Mouse (Mus musculus) myocyte (in vitro differentiated cells): ENCODE results near the gene Sipa1. TPM values are rescaled to one million over a fixed set of nuclear protein-coding genes. Genes with fewer than 3 reads are reported as not detected.

Experiments
- H3K27me3 ChIP-seq: one replicate; pipeline ENCODE4 v1.6.1; 2011; ENCODE audit not compliant: control insufficient read depth, insufficient read depth, insufficient read length
- H3K36me3 ChIP-seq: one replicate; pipeline ENCODE4 v1.6.1; 2011; ENCODE audit not compliant: control insufficient read depth, insufficient read depth
- H3K4me2 ChIP-seq: one replicate; pipeline ENCODE4 v1.6.1; 2011; ENCODE audit warnings: low read depth, control low read depth
- H3K4me3 ChIP-seq: one replicate; pipeline ENCODE4 v1.5.1; 2011; ENCODE audit warnings: mild to moderate bottlenecking, control low read depth, moderate library complexity
- H3K79me2 ChIP-seq: one replicate; pipeline ENCODE4 v1.6.1; 2011; ENCODE audit not compliant: control insufficient read depth, insufficient read depth
- H3ac ChIP-seq: one replicate; pipeline ENCODE4 v1.6.1; 2011; ENCODE audit not compliant: control insufficient read depth, insufficient read length
- CEBPB ChIP-seq: IDR thresholded peaks from 2 replicates; pipeline ENCODE4 v1.6.1; 2011; ENCODE audit warnings: mild to moderate bottlenecking, moderate library complexity; ENCODE audit not compliant: poor library complexity, insufficient read depth, severe bottlenecking
- E2F4 ChIP-seq: IDR thresholded peaks from one replicate; pipeline ENCODE4 v1.6.1; 2011; ENCODE audit warnings: mild to moderate bottlenecking, control low read depth, moderate library complexity; ENCODE audit not compliant: insufficient read depth
- MAX ChIP-seq: IDR thresholded peaks from one replicate; pipeline ENCODE4 v1.6.1; 2011; ENCODE audit warnings: low read depth, mild to moderate bottlenecking, control low read depth
- MYOD1 ChIP-seq, 3 experiments: IDR thresholded peaks; one replicate each; pipeline ENCODE4 v1.6.1; 2011; ENCODE audit warnings: control low read depth in 2 of 3, low read depth in 2 of 3, mild to moderate bottlenecking in 2 of 3, moderate library complexity in 1 of 3; ENCODE audit not compliant: insufficient read length in 2 of 3, control insufficient read depth in 1 of 3
- MYOG ChIP-seq, 3 experiments: IDR thresholded peaks; one replicate each; pipeline ENCODE4 v1.6.1; 2011; ENCODE audit warnings: control low read depth in 2 of 3, low read depth in 2 of 3, mild to moderate bottlenecking in 2 of 3; ENCODE audit not compliant: insufficient read length in 2 of 3, control insufficient read depth in 1 of 3, insufficient read depth in 1 of 3
- POLR2A ChIP-seq: IDR thresholded peaks from one replicate; pipeline ENCODE4 v1.6.1; 2011; ENCODE audit warnings: low read depth, mild to moderate bottlenecking, control low read depth, moderate library complexity; ENCODE audit not compliant: insufficient read length
- POLR2AphosphoS2 ChIP-seq: IDR thresholded peaks from one replicate; pipeline ENCODE4 v1.6.1; 2011; ENCODE audit warnings: low read depth, control low read depth; ENCODE audit not compliant: insufficient read length
- REST ChIP-seq: IDR thresholded peaks from one replicate; pipeline ENCODE4 v1.6.1; 2011; ENCODE audit warnings: mild to moderate bottlenecking, control low read depth, moderate library complexity; ENCODE audit not compliant: insufficient read depth, insufficient read length
- SRF ChIP-seq: IDR thresholded peaks from one replicate; pipeline ENCODE4 v1.6.1; 2011; ENCODE audit warnings: low read depth; ENCODE audit not compliant: control insufficient read depth, insufficient read length
- TCF12 ChIP-seq: IDR thresholded peaks from one replicate; pipeline ENCODE4 v1.6.1; 2011; ENCODE audit warnings: mild to moderate bottlenecking, control low read depth; ENCODE audit not compliant: poor library complexity, insufficient read depth, severe bottlenecking
- TCF3 ChIP-seq: IDR thresholded peaks from one replicate; pipeline ENCODE4 v1.6.1; 2011; ENCODE audit warnings: low read depth, control low read depth; ENCODE audit not compliant: insufficient read length
- USF1 ChIP-seq: IDR thresholded peaks from one replicate; pipeline ENCODE4 v1.6.1; 2011; ENCODE audit warnings: low read depth, mild to moderate bottlenecking, control low read depth, moderate library complexity
- polyA plus RNA-seq: library from polyadenylated mRNA; unstranded; fragments of >200 nt; fragmentation: generic; extraction: Trizol; gene quantifications from one replicate; pipeline ENCODE4 v1.2.1, GENCODE M21; 2012; ENCODE audit warnings: missing spikeins

Gene Sipa1
- polyA plus RNA-seq, 1 experiment: 14.4 TPM

DNA sequence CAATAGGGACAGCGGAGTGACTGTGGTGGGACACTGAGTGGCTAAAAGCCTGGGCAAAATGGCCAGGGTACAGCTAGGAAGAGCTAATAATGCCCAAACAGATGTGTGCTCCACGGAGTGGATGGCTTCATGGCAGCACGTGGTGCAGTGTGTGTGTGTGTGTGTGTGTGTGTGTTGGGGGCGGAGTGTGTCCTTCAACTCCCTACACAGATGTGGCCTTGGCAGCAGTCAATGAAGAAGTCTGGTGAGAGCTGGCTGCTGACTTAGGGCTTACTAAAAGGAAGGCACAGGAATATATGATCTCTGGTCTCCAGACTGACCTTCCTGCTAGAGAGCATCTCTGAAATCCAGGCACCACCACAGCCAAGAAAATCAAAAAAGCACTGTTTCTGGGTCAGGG lies 4.9 kb upstream of the Sipa1 start:
- Histone ChIP-seq H3K79me2 (no peaks in the 10 kb centered on the region), H3K36me3 (peaks cover 10% of the 10 kb centered on the region), H3K4me2 (no peak overlapping the region), H3K27me3 (no peaks in the 10 kb centered on the region), H3ac (no peak overlapping the region), H3K4me3 (no peak overlapping the region)
- TF ChIP-seq SRF: no peak
- no peak for TF ChIP-seq POLR2AphosphoS2
- no peak for TF ChIP-seq TCF3
- TF ChIP-seq E2F4: no peak
- no peak for TF ChIP-seq MYOG (IDR thresholded peaks at IDR 0.05; ENCODE audit: control insufficient read depth in 1 of 3, insufficient read depth in 1 of 3, insufficient read length in 2 of 3, low read depth in 2 of 3)

DNA sequence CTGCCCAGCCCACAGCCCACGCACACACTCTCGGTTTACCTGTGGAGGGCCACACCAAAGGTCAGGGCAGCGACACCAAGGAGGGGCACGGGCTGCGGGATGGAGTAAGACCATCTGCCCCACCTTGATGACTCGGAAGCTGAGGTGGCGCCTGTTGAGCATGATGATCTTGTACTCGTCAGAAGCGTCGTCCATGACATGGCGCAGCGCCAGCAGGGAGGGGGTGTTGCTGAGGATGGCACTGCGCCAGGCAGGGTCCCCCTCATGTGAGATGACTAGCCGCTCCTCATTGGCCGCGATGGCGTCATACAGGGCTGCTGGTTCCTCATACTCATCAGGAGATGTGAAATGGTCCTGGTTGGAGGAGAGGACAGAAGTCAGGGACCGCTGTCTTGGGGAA lies 2.9 kb upstream of the Sipa1 start:
- H3K27me3 ChIP-seq: no peaks in the 10 kb centered on the region
- H3K79me2 ChIP-seq: no peaks in the 10 kb centered on the region
- H3K4me2 ChIP-seq: no peak overlapping the region
- no peak overlapping the region for H3K4me3 ChIP-seq
- H3K36me3 ChIP-seq: no peaks in the 10 kb centered on the region
- no peak overlapping the region for H3ac ChIP-seq
- no peak for TF ChIP-seq POLR2A
- no peak for TF ChIP-seq MYOG (IDR thresholded peaks at IDR 0.05; ENCODE audit: control insufficient read depth in 1 of 3, insufficient read depth in 1 of 3, insufficient read length in 2 of 3, low read depth in 2 of 3)
- TF ChIP-seq E2F4: no peak
- TF ChIP-seq CEBPB: no peak

DNA sequence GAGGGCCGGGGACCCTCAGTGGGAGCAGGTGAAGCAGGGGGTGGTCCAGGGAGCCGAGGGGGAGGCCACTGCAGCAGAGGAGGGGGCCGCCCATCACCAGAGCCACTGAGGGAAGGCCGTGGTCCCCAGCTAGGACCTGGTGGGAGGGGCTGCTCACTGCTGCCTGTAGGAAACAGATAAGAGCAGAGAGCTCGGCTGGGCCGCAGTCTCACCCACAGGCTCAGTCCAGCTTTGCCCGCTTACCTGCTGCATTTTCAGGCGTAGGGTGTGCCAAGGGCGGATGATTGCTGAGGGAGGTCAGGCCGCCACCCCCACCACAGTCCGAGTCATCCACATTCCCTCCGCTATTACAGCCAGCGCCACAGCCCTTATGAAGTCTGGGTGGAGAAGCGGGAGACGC lies 2.0 kb upstream of the Sipa1 start:
- H3K36me3 ChIP-seq: no peaks in the 10 kb centered on the region
- no peak overlapping the region for H3K4me3 ChIP-seq
- no peaks in the 10 kb centered on the region for H3K79me2 ChIP-seq
- no peak overlapping the region for H3K4me2 ChIP-seq
- no peaks in the 10 kb centered on the region for H3K27me3 ChIP-seq
- no peak for TF ChIP-seq MYOD1 (IDR thresholded peaks at IDR 0.05; ENCODE audit: control insufficient read depth in 1 of 3, insufficient read length in 2 of 3, low read depth in 2 of 3)
- TF ChIP-seq MYOG (IDR thresholded peaks at IDR 0.05; ENCODE audit: control insufficient read depth in 1 of 3, insufficient read depth in 1 of 3, insufficient read length in 2 of 3, low read depth in 2 of 3): no peak
- no peak for TF ChIP-seq CEBPB
- TF ChIP-seq POLR2A: no peak
- TF ChIP-seq MAX: no peak
- no peak for TF ChIP-seq TCF12
- TF ChIP-seq TCF3: no peak
- no peak overlapping the region for H3ac ChIP-seq

DNA sequence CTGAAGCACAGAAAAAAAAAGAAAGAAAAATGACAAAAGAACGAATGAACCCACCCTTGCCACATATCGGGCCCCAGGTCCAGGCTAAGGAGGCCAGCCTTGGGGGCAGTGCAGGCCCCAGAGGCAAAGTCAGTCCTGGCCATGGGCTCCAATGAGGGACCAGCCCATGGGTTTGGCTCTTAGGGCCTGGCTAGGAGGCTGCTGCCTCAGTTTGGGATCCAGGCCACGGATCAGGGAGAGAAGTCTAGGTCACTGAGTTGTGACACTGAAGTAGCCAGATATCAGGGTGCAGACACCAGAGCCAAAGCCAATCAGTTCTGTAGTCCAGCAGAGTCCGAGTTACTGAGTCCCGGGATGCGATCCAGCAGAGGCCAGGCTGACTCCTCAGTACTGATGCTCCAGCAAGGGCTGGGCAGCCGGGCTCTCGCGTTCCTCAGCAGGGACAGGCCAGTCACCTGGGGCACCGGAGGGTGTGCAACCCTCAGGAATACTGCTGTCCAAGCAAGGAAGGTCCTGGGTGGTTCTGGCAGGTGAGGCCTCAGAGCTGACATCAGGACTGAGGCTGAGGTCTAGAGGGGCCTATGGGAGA lies 1.3 kb upstream of the Sipa1 start:
- H3ac ChIP-seq: no peak overlapping the region
- H3K4me3 ChIP-seq: no peak overlapping the region
- no peaks in the 10 kb centered on the region for H3K36me3 ChIP-seq
- TF ChIP-seq MAX: no peak
- TF ChIP-seq POLR2AphosphoS2: no peak
- TF ChIP-seq MYOG (IDR thresholded peaks at IDR 0.05; ENCODE audit: control insufficient read depth in 1 of 3, insufficient read depth in 1 of 3, insufficient read length in 2 of 3, low read depth in 2 of 3): no peak
- no peak for TF ChIP-seq CEBPB
- no peak for TF ChIP-seq SRF
- TF ChIP-seq REST: no peak
- no peak for TF ChIP-seq E2F4
- TF ChIP-seq USF1: no peak
- TF ChIP-seq MYOD1 (IDR thresholded peaks at IDR 0.05; ENCODE audit: control insufficient read depth in 1 of 3, insufficient read length in 2 of 3, low read depth in 2 of 3): no peak
- no peak for TF ChIP-seq POLR2A
- TF ChIP-seq TCF3: no peak
- no peak for TF ChIP-seq TCF12
- H3K4me2 ChIP-seq: no peak overlapping the region
- H3K27me3 ChIP-seq: no peaks in the 10 kb centered on the region
- no peaks in the 10 kb centered on the region for H3K79me2 ChIP-seq

DNA sequence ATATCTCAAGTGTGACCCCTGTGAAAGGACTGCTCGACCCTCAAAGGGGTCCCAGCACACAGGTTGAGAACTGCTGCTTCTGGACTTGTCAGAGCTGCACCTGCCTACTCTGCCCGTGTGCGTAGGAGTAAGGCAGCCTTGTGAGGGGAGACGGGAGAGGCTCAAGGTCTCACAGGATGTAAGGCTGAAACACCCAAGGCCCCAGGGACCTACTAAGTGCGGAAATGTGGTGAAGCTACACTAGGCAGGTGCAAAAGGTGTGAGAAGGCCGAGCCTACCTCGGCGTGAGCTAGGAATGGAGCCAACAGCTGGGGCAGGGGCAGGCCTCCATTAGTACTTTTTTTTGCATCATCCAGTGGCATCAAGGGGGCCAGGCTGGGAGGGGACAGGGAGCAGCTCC lies 1.2 kb downstream of the Sipa1 start:
- Histone ChIP-seq H3K4me2 (peak overlapping the region; percentile 78), H3K36me3 (no peaks in the 10 kb centered on the region), H3K27me3 (no peaks in the 10 kb centered on the region), H3K79me2 (no peaks in the 10 kb centered on the region), H3ac (no peak overlapping the region), H3K4me3 (peak overlapping the region; percentile 46)
- TF ChIP-seq POLR2A: no peak
- TF ChIP-seq TCF12: no peak
- no peak for TF ChIP-seq TCF3
- TF ChIP-seq USF1: no peak
- no peak for TF ChIP-seq CEBPB
